Mouse (Mus musculus): ENCODE measurements around the gene Pecam1. TPM values are rescaled to one million over a fixed set of nuclear protein-coding genes. Genes with fewer than 3 reads are reported as not detected.

Gene Pecam1
- 17.5 and 18.1 TPM in 2 replicates for total RNA-seq (2014; rRNA removed)
- 9.8 and 11.1 TPM in 2 replicates for polyA plus RNA-seq (2015; fragmentation: Nextera tagmentation; extraction: Ambion mirVana)

- Histone ChIP-seq H3K27ac (ENCODE audit: low read depth, low read length) (no peak within 1 kb of the TSS), H3K9ac (replicated peaks; ENCODE audit: low read length, poor library complexity, severe bottlenecking) (no peak within 1 kb of the TSS), H3K9me3 (ENCODE audit: low read length) (no peaks in the 10 kb centered on the region), H3K4me3 (ENCODE audit: low read depth, low read length) (no peak within 1 kb of the TSS), H3K4me2 (ENCODE audit: low read depth, low read length, poor library complexity, severe bottlenecking) (no peak within 1 kb of the TSS), H3K4me1 (ENCODE audit: insufficient read depth, low read length) (no peaks in the 10 kb centered on the region), H3K36me3 (ENCODE audit: insufficient read depth, low read length) (no peaks in the 10 kb centered on the region), H3K27me3 (ENCODE audit: insufficient read depth, low read length) (no peaks in the 10 kb centered on the region)
- 83% methylated on average over 13 of the region's 13 CpGs for WGBS
- no peak for ATAC-seq (ENCODE audit: low FRiP score)
- DNase-seq (ENCODE audit: low spot score), result no peak
- TF ChIP-seq CTCF (IDR thresholded peaks at IDR 0.05), result no peak
Observed at GRCm38 (mm10) chr11:106750121-106750751, at the start of gene Pecam1. TSS of gene Pecam1 (minus strand) at chr11:106750628.

GRCm38 (mm10) chr11:106795679-106796078 lies 45.3 kb upstream of the Pecam1 start:
- H3K4me3 ChIP-seq (ENCODE audit: low read depth, low read length), result no peak overlapping the region
- no peaks in the 10 kb centered on the region for H3K27me3 ChIP-seq (ENCODE audit: insufficient read depth, low read length)
- ATAC-seq (ENCODE audit: low FRiP score) (no peak), DNase-seq (ENCODE audit: low spot score) (no peak)
- no peak overlapping the region for H3K9ac ChIP-seq (replicated peaks; ENCODE audit: low read length, poor library complexity, severe bottlenecking)
- H3K4me1 ChIP-seq (ENCODE audit: insufficient read depth, low read length), result no peaks in the 10 kb centered on the region
- no peak overlapping the region for H3K4me2 ChIP-seq (ENCODE audit: low read depth, low read length, poor library complexity, severe bottlenecking)
- no peak for TF ChIP-seq CTCF (IDR thresholded peaks at IDR 0.05)
- no peaks in the 10 kb centered on the region for H3K9me3 ChIP-seq (ENCODE audit: low read length)
- peaks cover 36% of the 10 kb centered on the region for H3K36me3 ChIP-seq (ENCODE audit: insufficient read depth, low read length)
- no peak overlapping the region for H3K27ac ChIP-seq (ENCODE audit: low read depth, low read length)
- WGBS, result 70% methylated on average over 9 of the region's 9 CpGs

- ATAC-seq (ENCODE audit: low FRiP score), result no peak
- Histone ChIP-seq H3K9me3 (ENCODE audit: low read length) (no peaks in the 10 kb centered on the region), H3K27me3 (ENCODE audit: insufficient read depth, low read length) (no peaks in the 10 kb centered on the region), H3K9ac (replicated peaks; ENCODE audit: low read length, poor library complexity, severe bottlenecking) (no peak overlapping the region), H3K4me1 (ENCODE audit: insufficient read depth, low read length) (no peaks in the 10 kb centered on the region), H3K4me2 (ENCODE audit: low read depth, low read length, poor library complexity, severe bottlenecking) (no peak overlapping the region), H3K27ac (ENCODE audit: low read depth, low read length) (no peak overlapping the region), H3K4me3 (ENCODE audit: low read depth, low read length) (no peak overlapping the region), H3K36me3 (ENCODE audit: insufficient read depth, low read length) (peaks cover 27% of the 10 kb centered on the region)
- no peak for DNase-seq (ENCODE audit: low spot score)
- peak; percentile 42 for TF ChIP-seq CTCF (IDR thresholded peaks at IDR 0.05)
- 80% methylated on average over 4 of the region's 4 CpGs for WGBS
Observed at GRCm38 (mm10) chr11:106793846-106794245, 43.4 kb upstream of the Pecam1 start.

- Histone ChIP-seq H3K27me3 (ENCODE audit: insufficient read depth, low read length) (no peaks in the 10 kb centered on the region), H3K36me3 (ENCODE audit: insufficient read depth, low read length) (peaks cover 7% of the 10 kb centered on the region; the same call in 1 of the 2 replicates), H3K4me3 (ENCODE audit: low read depth, low read length) (peak overlapping the region; percentile 67), H3K9me3 (ENCODE audit: low read length) (no peaks in the 10 kb centered on the region), H3K27ac (ENCODE audit: low read depth, low read length) (peak overlapping the region; percentile 98), H3K9ac (replicated peaks; ENCODE audit: low read length, poor library complexity, severe bottlenecking) (peak overlapping the region; percentile 99), H3K4me2 (ENCODE audit: low read depth, low read length, poor library complexity, severe bottlenecking) (peak overlapping the region; percentile 50), H3K4me1 (ENCODE audit: insufficient read depth, low read length) (peaks cover 5% of the 10 kb centered on the region; the same call in 1 of the 2 replicates)
- DNase-seq (ENCODE audit: low spot score) (peak; percentile 69), ATAC-seq (ENCODE audit: low FRiP score) (no peak)
- no peak for TF ChIP-seq CTCF (IDR thresholded peaks at IDR 0.05)
- 0% methylated on average over 6 of the region's 6 CpGs for WGBS
Observed at GRCm38 (mm10) chr11:106789649-106790048, 39.2 kb upstream of the Pecam1 start.

GRCm38 (mm10) chr11:106788775-106789459 lies 38.5 kb upstream of the Pecam1 start, which contains the start of the genes Ddx5 and Cep95:
TSS of gene Ddx5 (minus strand) at chr11:106789185.
TSS of gene Cep95 (plus strand) at chr11:106789252.
- peaks cover 5% of the 10 kb centered on the region; the same call in 1 of the 2 replicates for H3K4me1 ChIP-seq (ENCODE audit: insufficient read depth, low read length)
- peaks cover 6% of the 10 kb centered on the region; the same call in 1 of the 2 replicates for H3K36me3 ChIP-seq (ENCODE audit: insufficient read depth, low read length)
- DNase-seq (ENCODE audit: low spot score) (peak; percentile 98), ATAC-seq (ENCODE audit: low FRiP score) (peak; percentile 89)
- no peaks in the 10 kb centered on the region for H3K9me3 ChIP-seq (ENCODE audit: low read length)
- peak; percentile 56 for TF ChIP-seq CTCF (IDR thresholded peaks at IDR 0.05)
- H3K9ac ChIP-seq (replicated peaks; ENCODE audit: low read length, poor library complexity, severe bottlenecking), result peak within 1 kb of the TSS; percentile 99
- H3K27ac ChIP-seq (ENCODE audit: low read depth, low read length), result peak within 1 kb of the TSS; percentile 98
- peak within 1 kb of the TSS; percentile 50 for H3K4me2 ChIP-seq (ENCODE audit: low read depth, low read length, poor library complexity, severe bottlenecking)
- peak within 1 kb of the TSS; percentile 67 for H3K4me3 ChIP-seq (ENCODE audit: low read depth, low read length)
- H3K27me3 ChIP-seq (ENCODE audit: insufficient read depth, low read length), result no peaks in the 10 kb centered on the region
- under 1% methylated on average over 58 of the region's 58 CpGs for WGBS

Measured in midbrain, postnatal 0 days (tissue).